Mouse (Mus musculus) heart, adult 2 months (tissue): ENCODE measurements at regions not wholly inside any gene's neighbourhood (a gene's known extent, or its start where the extent isn't known, plus 50 kb on each side); places are given as distances from the start of the nearest gene placed in this dataset.

Experiments used
- DNase-seq, 2 experiments: peaks; one replicate each; pipeline ENCODE4 v3.0.0; 2021
- H3K27ac ChIP-seq: fragments of 200-600 bp; 2 replicates; pipeline ENCODE4 v1.8.1; 2022
- H3K27me3 ChIP-seq: fragments of 200-500 bp; 2 replicates; pipeline ENCODE4 v1.6.1; 2012; ENCODE audit warnings: mild to moderate bottlenecking, low read length, inconsistent platforms, mixed read lengths; ENCODE audit not compliant: control insufficient read depth, insufficient read depth
- H3K36me3 ChIP-seq: fragments of 200-500 bp; 2 replicates; pipeline ENCODE4 v1.6.1; 2012; ENCODE audit warnings: low read length, inconsistent platforms; ENCODE audit not compliant: control insufficient read depth, insufficient read depth
- H3K4me1 ChIP-seq: fragments of 200-500 bp; 2 replicates; pipeline ENCODE4 v1.6.1; 2011; ENCODE audit warnings: low read length; ENCODE audit not compliant: control insufficient read depth, insufficient read depth
- H3K4me3 ChIP-seq: fragments of 200-600 bp; 2 replicates; pipeline ENCODE4 v1.8.1; 2022
- H3K79me2 ChIP-seq: fragments of 200-500 bp; replicated peaks from 2 replicates; pipeline ENCODE4 v1.6.1; 2012; ENCODE audit warnings: mild to moderate bottlenecking, inconsistent platforms, low read length, moderate library complexity, mixed read lengths; ENCODE audit not compliant: control insufficient read depth, insufficient read depth
- H3K9ac ChIP-seq: fragments of 200-500 bp; 2 replicates; pipeline ENCODE4 v1.6.1; 2012; ENCODE audit warnings: low read depth, mild to moderate bottlenecking, control low read depth, inconsistent platforms, low read length, mixed read lengths
- CTCF ChIP-seq: fragments of 200-600 bp; IDR thresholded peaks from 2 replicates; pipeline ENCODE4 v1.8.1; 2022; ENCODE audit warnings: antibody characterized with exemption, mild to moderate bottlenecking, moderate library complexity
- EP300 ChIP-seq: fragments of 200-500 bp; IDR thresholded peaks from 2 replicates; pipeline ENCODE4 v1.6.1; 2011; ENCODE audit warnings: low read depth, low read length, control low read depth; ENCODE audit not compliant: insufficient read depth
- POLR2A ChIP-seq: fragments of 200-500 bp; IDR thresholded peaks from 2 replicates; pipeline ENCODE4 v1.6.1; 2011; ENCODE audit warnings: mild to moderate bottlenecking, low read depth, low read length, control low read depth; ENCODE audit not compliant: insufficient read depth
- WGBS: fragments of 180-500 bp; shearing (Covaris S2); methylation state at CpG from one replicate; pipeline ENCODE4 v1.1.7; 2018; 5-methylcytosine and 5-hydroxymethylcytosine counted together
- intact Hi-C: fragments of 180-260 bp; cut with DNase I; formaldehyde crosslinking; loops from one replicate; pipeline ENCODE4 v1.15.1; 2025

- Histone ChIP-seq H3K9ac (no peak overlapping the region), H3K27me3 (no peaks in the 10 kb centered on the region), H3K4me3 (no peak overlapping the region), H3K27ac (no peak overlapping the region), H3K36me3 (no peaks in the 10 kb centered on the region), H3K4me1 (no peaks in the 10 kb centered on the region), H3K79me2 (no peaks in the 10 kb centered on the region)
- intact Hi-C loops, result no loop called here
- WGBS, result 89% methylated on average over 4 of the region's 4 CpGs
- TF ChIP-seq POLR2A (no peak), CTCF (no peak), EP300 (no peak)
- no peak for DNase-seq
Measured at GRCm38 (mm10) chr16:29706996-29707395, 127.9 kb downstream of the Opa1 start.

GRCm38 (mm10) chr16:29707656-29708055, 128.5 kb downstream of the Opa1 start:
- no peak for DNase-seq
- TF ChIP-seq EP300 (no peak), POLR2A (no peak), CTCF (no peak)
- H3K4me1 ChIP-seq, result no peaks in the 10 kb centered on the region
- H3K9ac ChIP-seq, result no peak overlapping the region
- WGBS, result 94% methylated on average over 11 of the region's 11 CpGs
- no peaks in the 10 kb centered on the region for H3K79me2 ChIP-seq
- no peak overlapping the region for H3K27ac ChIP-seq
- intact Hi-C loops, result no loop called here
- no peaks in the 10 kb centered on the region for H3K27me3 ChIP-seq
- no peaks in the 10 kb centered on the region for H3K36me3 ChIP-seq
- H3K4me3 ChIP-seq, result no peak overlapping the region

GRCm38 (mm10) chr16:29709072-29709471, 129.9 kb downstream of the Opa1 start:
- WGBS, result 40% methylated on average over 4 of the region's 4 CpGs
- DNase-seq, result no peak
- TF ChIP-seq EP300, result no peak
- no peak for TF ChIP-seq CTCF
- TF ChIP-seq POLR2A, result no peak
- intact Hi-C loops, result no loop called here
- no peaks in the 10 kb centered on the region for H3K79me2 ChIP-seq
- H3K27me3 ChIP-seq, result no peaks in the 10 kb centered on the region
- no peak overlapping the region for H3K27ac ChIP-seq
- H3K4me1 ChIP-seq, result no peaks in the 10 kb centered on the region
- no peak overlapping the region for H3K9ac ChIP-seq
- no peaks in the 10 kb centered on the region for H3K36me3 ChIP-seq
- H3K4me3 ChIP-seq, result no peak overlapping the region

GRCm38 (mm10) chr16:29711386-29711785, 132.3 kb downstream of the Opa1 start:
- no peak for DNase-seq
- no peaks in the 10 kb centered on the region for H3K36me3 ChIP-seq
- intact Hi-C loops, result no loop called here
- TF ChIP-seq POLR2A (no peak), EP300 (no peak), CTCF (no peak)
- no peak overlapping the region for H3K4me3 ChIP-seq
- H3K27ac ChIP-seq, result no peak overlapping the region
- H3K4me1 ChIP-seq, result peaks cover 3% of the 10 kb centered on the region
- H3K27me3 ChIP-seq, result no peaks in the 10 kb centered on the region
- H3K79me2 ChIP-seq, result no peaks in the 10 kb centered on the region
- no peak overlapping the region for H3K9ac ChIP-seq

GRCm38 (mm10) chr16:29711912-29712681, 133.0 kb downstream of the Opa1 start:
- Histone ChIP-seq H3K27ac (peak overlapping the region; percentile 1; the same call in 1 of the 2 replicates), H3K36me3 (no peaks in the 10 kb centered on the region), H3K27me3 (no peaks in the 10 kb centered on the region), H3K79me2 (no peaks in the 10 kb centered on the region), H3K4me1 (peaks cover 3% of the 10 kb centered on the region), H3K4me3 (no peak overlapping the region), H3K9ac (no peak overlapping the region)
- TF ChIP-seq CTCF, result no peak
- no peak for TF ChIP-seq EP300
- TF ChIP-seq POLR2A, result no peak
- intact Hi-C loops, result no loop called here
- WGBS, result 78% methylated on average over 12 of the region's 12 CpGs
- peak; percentile 53 to 57 for DNase-seq

- H3K9ac ChIP-seq, result no peak overlapping the region
- peaks cover 3% of the 10 kb centered on the region for H3K4me1 ChIP-seq
- H3K79me2 ChIP-seq, result no peaks in the 10 kb centered on the region
- TF ChIP-seq POLR2A (no peak), EP300 (peak; percentile 62; the same call in 1 of the 2 replicates), CTCF (no peak)
- no peaks in the 10 kb centered on the region for H3K36me3 ChIP-seq
- intact Hi-C loops, result no loop called here
- H3K4me3 ChIP-seq, result no peak overlapping the region
- 22% methylated on average over 10 of the region's 10 CpGs for WGBS
- no peak overlapping the region for H3K27ac ChIP-seq
- DNase-seq, result peak; percentile 69 to 79
- no peaks in the 10 kb centered on the region for H3K27me3 ChIP-seq
Measured at GRCm38 (mm10) chr16:29714612-29715127, 135.5 kb downstream of the Opa1 start.
